Mouse (Mus musculus) embryonic fibroblast, embryonic 13.5 days (primary cell): ENCODE measurements around the gene Tmem33. TPM values are rescaled to one million over a fixed set of nuclear protein-coding genes. Genes with fewer than 3 reads are reported as not detected.

ENCODE experiments used
- H3K27ac ChIP-seq: 2 replicates; pipeline ENCODE4 v1.5.1; 2012; ENCODE audit warnings: low read length, control low read depth, inconsistent platforms; ENCODE audit not compliant: insufficient read depth
- H3K4me1 ChIP-seq: 2 replicates; pipeline ENCODE4 v1.6.1; 2011; ENCODE audit warnings: low read length; ENCODE audit not compliant: control insufficient read depth, insufficient read depth
- H3K4me3 ChIP-seq: 2 replicates; pipeline ENCODE4 v1.5.1; 2011; ENCODE audit warnings: mild to moderate bottlenecking, control low read depth, low read length; ENCODE audit not compliant: insufficient read depth
- CTCF ChIP-seq: IDR thresholded peaks from 2 replicates; pipeline ENCODE4 v1.5.1; 2011; ENCODE audit warnings: mild to moderate bottlenecking, control low read depth, low read length, moderate library complexity, borderline replicate concordance; ENCODE audit not compliant: insufficient read depth
- POLR2A ChIP-seq: IDR thresholded peaks from 2 replicates; pipeline ENCODE4 v1.6.1; 2011; ENCODE audit warnings: low read depth, mild to moderate bottlenecking, control low read depth, low read length, moderate library complexity
- polyA plus RNA-seq: library from polyadenylated mRNA; stranded (reverse); fragments of >200 nt; gene quantifications from 2 replicates; pipeline ENCODE4 v1.2.4, GENCODE M21; 2011; ENCODE audit warnings: low read depth; ENCODE audit not compliant: missing spikeins, insufficient read length

Gene Tmem33
- polyA plus RNA-seq, 1 experiment = 125 TPM

DNA sequence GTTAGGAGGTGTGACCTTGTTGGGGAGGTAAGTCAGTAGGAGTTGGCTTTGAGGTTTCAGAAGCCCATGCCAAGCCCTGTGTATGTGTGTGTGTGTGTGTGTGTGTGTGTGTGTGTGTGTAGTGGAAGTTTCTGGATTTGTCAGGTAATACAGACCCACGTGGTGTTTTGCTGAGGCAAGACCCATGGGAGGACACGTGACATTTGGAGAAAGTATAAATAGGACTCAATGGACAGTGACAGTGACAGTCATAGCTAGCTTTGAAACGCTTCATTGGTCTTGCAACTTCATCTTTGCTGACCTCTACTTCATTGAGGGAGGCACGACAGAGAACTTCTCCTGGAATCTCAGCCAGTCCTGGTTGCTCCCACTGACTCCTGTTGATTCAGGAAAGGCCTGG lies 8.1 kb upstream of the Tmem33 start:
- no peak overlapping the region for H3K4me3 ChIP-seq

DNA sequence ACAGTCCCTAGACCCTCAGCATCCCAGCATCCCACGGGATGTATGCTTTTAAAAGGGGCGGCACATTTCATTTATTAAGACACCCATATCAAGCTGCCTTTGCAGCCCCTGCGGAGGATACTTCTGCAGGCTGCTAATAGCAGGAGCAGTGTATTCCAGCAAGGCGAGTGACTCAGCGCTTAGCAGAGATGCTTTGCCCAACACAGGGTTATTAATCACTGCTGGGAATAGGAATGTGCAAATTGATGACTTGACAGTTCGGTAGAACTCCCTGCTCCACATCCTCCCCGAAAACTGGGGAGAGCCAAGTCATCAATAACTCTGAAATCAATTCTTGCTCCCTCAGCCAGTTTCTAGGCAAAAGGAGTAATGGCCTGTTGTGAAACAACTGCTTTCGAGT lies 4.7 kb upstream of the Tmem33 start:
- Histone ChIP-seq H3K27ac (no peak overlapping the region), H3K4me1 (peaks cover 5% of the 10 kb centered on the region), H3K4me3 (no peak overlapping the region)
- TF ChIP-seq CTCF (no peak), POLR2A (no peak)

More for the DNA sequence above, 8.1 kb upstream of the Tmem33 start:
- TF ChIP-seq CTCF (no peak), POLR2A (no peak)
- Histone ChIP-seq H3K4me1 (peaks cover 5% of the 10 kb centered on the region), H3K27ac (no peak overlapping the region)

DNA sequence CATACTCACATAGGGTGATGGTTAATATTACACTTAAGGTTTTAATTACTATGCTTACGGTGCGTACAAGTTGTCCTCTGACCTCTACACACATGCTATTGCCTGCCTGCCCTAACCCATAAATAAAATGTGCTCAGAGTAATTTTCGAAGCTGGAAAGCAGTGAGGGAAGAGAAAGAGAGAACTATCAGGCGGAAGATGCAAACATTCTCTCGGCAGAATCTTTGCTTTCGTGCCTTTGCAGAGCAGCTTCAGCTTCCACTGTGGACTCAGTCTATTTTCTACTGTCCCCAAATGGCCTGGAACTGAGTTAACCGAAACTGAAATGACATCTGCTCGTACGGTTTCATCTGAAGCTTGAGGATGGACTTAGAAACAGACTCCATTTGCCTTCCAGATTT lies 1.9 kb upstream of the Tmem33 start:
- Histone ChIP-seq H3K4me1 (peaks cover 6% of the 10 kb centered on the region), H3K4me3 (no peak overlapping the region), H3K27ac (no peak overlapping the region)
- TF ChIP-seq CTCF = no peak
- TF ChIP-seq POLR2A = no peak

GRCm38 (mm10) chr5:67260159-67260530 lies 220 bp upstream of the Tmem33 start:
- H3K4me3 ChIP-seq = peak overlapping the region; percentile 59

DNA sequence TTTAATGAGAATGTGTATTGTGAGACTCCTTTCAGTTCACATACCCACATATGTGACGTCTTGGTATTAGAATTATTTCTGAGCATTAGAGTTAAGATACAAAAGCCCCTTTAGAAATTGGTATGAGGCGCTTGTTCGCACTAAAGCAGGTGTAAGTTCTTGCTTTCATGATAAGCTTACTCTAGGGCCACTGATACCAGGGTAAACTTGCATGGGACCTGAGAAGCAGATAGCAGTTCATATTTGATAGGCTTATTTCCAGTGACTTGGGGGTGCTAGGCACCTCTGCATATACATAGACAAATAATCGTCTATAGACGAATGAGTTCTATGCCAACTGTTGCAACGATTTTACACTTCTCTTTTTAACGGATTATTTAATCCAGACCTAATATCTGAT lies 2.6 kb downstream of the Tmem33 start:
- H3K4me3 ChIP-seq = no peak overlapping the region
- TF ChIP-seq POLR2A (no peak), CTCF (no peak)

More at GRCm38 (mm10) chr5:67260159-67260530, 220 bp upstream of the Tmem33 start:
- TF ChIP-seq CTCF (no peak), POLR2A (no peak)
- Histone ChIP-seq H3K27ac (peak overlapping the region; percentile 35), H3K4me1 (peaks cover 5% of the 10 kb centered on the region)

GRCm38 (mm10) chr5:67266106-67266505 lies 5.7 kb downstream of the Tmem33 start:
- no peak overlapping the region for H3K4me3 ChIP-seq
- TF ChIP-seq CTCF = no peak
- TF ChIP-seq POLR2A = no peak

More for the DNA sequence above, 2.6 kb downstream of the Tmem33 start:
- Histone ChIP-seq H3K4me1 (peaks cover 1% of the 10 kb centered on the region; the same call in 1 of the 2 replicates), H3K27ac (peak overlapping the region; percentile 41; the same call in 1 of the 2 replicates)

DNA sequence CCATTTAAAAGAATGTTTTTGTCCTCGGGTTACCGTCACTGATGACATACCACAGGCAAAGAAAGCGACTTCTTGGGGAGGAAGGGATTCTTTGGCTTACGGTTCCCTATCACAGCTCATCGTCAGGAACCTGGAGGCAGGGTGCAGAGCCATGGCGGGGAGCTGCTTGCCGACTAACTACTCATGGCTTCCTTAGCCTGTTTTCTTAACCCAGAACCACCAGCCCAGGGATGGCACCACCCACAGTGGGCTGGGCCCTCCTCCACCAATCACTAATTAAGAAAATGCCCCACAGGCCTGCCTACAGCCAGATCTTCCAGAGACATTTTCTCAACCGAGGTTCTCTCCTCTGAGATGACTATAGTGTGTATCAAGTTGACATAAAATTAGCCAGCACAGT lies 8.9 kb downstream of the Tmem33 start:
- H3K27ac ChIP-seq = no peak overlapping the region
- TF ChIP-seq CTCF (no peak), POLR2A (no peak)
- H3K4me1 ChIP-seq = no peaks in the 10 kb centered on the region
- no peak overlapping the region for H3K4me3 ChIP-seq

More at GRCm38 (mm10) chr5:67266106-67266505, 5.7 kb downstream of the Tmem33 start:
- Histone ChIP-seq H3K4me1 (peaks cover 1% of the 10 kb centered on the region; the same call in 1 of the 2 replicates), H3K27ac (no peak overlapping the region)

- TF ChIP-seq POLR2A = no peak
- TF ChIP-seq CTCF = no peak
- Histone ChIP-seq H3K27ac (no peak overlapping the region), H3K4me1 (no peaks in the 10 kb centered on the region), H3K4me3 (no peak overlapping the region)
These were observed 19.0 kb downstream of the Tmem33 start for GRCm38 (mm10) chr5:67279407-67279806.

- no peak overlapping the region for H3K4me3 ChIP-seq
- no peak overlapping the region for H3K27ac ChIP-seq
- H3K4me1 ChIP-seq = no peaks in the 10 kb centered on the region
- TF ChIP-seq CTCF (no peak), POLR2A (no peak)
These were observed 19.5 kb downstream of the Tmem33 start for GRCm38 (mm10) chr5:67279840-67280239.

GRCm38 (mm10) chr5:67280400-67280799 lies 20.0 kb downstream of the Tmem33 start:
- no peak overlapping the region for H3K27ac ChIP-seq
- H3K4me1 ChIP-seq = no peaks in the 10 kb centered on the region
- no peak for TF ChIP-seq CTCF
- H3K4me3 ChIP-seq = no peak overlapping the region

DNA sequence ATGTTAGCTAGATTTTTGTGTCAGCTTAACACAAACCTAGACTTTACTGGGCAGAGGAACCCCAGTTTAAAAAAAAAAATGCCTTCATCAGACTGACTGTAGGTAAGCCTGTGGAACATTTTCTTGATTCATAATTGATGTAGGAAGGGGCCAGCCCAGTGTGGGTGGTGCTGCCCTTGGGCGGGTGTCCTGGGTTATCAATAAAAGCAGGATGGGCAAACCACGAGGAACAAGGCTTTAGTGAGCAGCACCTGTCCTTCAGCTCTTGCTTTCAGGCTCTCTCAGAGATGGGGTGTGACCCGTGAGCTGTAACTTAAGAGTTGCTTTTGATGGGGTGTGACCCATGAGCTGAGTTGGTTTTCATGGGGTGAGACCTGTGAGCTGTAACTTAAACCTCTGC lies 34.7 kb downstream of the Tmem33 start:
- Histone ChIP-seq H3K4me3 (no peak overlapping the region), H3K4me1 (no peaks in the 10 kb centered on the region), H3K27ac (no peak overlapping the region)
- no peak for TF ChIP-seq CTCF
- TF ChIP-seq POLR2A = no peak

GRCm38 (mm10) chr5:67295682-67296081 lies 35.3 kb downstream of the Tmem33 start:
- Histone ChIP-seq H3K27ac (no peak overlapping the region), H3K4me3 (no peak overlapping the region), H3K4me1 (no peaks in the 10 kb centered on the region)
- no peak for TF ChIP-seq POLR2A
